Mouse (Mus musculus) embryonic facial prominence, embryonic 12.5 days (tissue): ENCODE measurements around the gene Mtfr1l. TPM values are rescaled to one million over a fixed set of nuclear protein-coding genes. Genes with fewer than 3 reads are reported as not detected.

Experiments used
- ATAC-seq: fragments of 200-750 bp; cut with Nextera tagmentation; 2 replicates; pipeline ENCODE4 v1.8.0; 2017; ENCODE audit not compliant: insufficient number of reproducible peaks, insufficient read depth, low FRiP score, low TSS enrichment
- H3K27ac ChIP-seq: fragments of 300-500 bp; sonication (generic); 2 replicates; pipeline ENCODE4 v1.5.1; 2016; ENCODE audit warnings: mild to moderate bottlenecking
- H3K27me3 ChIP-seq: fragments of 300-500 bp; sonication (generic); 2 replicates; pipeline ENCODE4 v1.6.1; 2016; ENCODE audit warnings: mild to moderate bottlenecking, moderate library complexity
- H3K36me3 ChIP-seq: fragments of 300-500 bp; sonication (generic); 2 replicates; pipeline ENCODE4 v1.6.1; 2016; ENCODE audit warnings: mild to moderate bottlenecking
- H3K4me1 ChIP-seq: fragments of 300-500 bp; sonication (generic); 2 replicates; pipeline ENCODE4 v1.6.1; 2016
- H3K4me2 ChIP-seq: fragments of 300-500 bp; sonication (generic); replicated peaks from 2 replicates; pipeline ENCODE4 v1.6.1; 2016; ENCODE audit warnings: mild to moderate bottlenecking, moderate library complexity
- H3K4me3 ChIP-seq: fragments of 300-500 bp; sonication (generic); 2 replicates; pipeline ENCODE4 v1.5.1; 2016; ENCODE audit warnings: mild to moderate bottlenecking
- H3K9ac ChIP-seq: fragments of 300-500 bp; sonication (generic); 2 replicates; pipeline ENCODE4 v1.6.1; 2016; ENCODE audit warnings: mild to moderate bottlenecking, moderate library complexity
- H3K9me3 ChIP-seq: fragments of 300-500 bp; sonication (generic); 2 replicates; pipeline ENCODE4 v1.6.1; 2016; ENCODE audit warnings: mild to moderate bottlenecking, moderate library complexity
- WGBS: fragments of 180-500 bp; shearing (Covaris S2); methylation state at CpG from one replicate; pipeline ENCODE4 v1.1.7; 2016; 5-methylcytosine and 5-hydroxymethylcytosine counted together
- polyA plus RNA-seq: library from polyadenylated mRNA; unstranded; fragments of >200 nt; fragmentation: Nextera tagmentation; extraction: Ambion mirVana; gene quantifications from 2 replicates; pipeline ENCODE4 v1.2.1, GENCODE M21; 2016

Gene Mtfr1l
- polyA plus RNA-seq, 1 experiment from 2014 or later, result 139 TPM

- H3K27ac ChIP-seq, result no peak overlapping the region
- H3K9ac ChIP-seq, result no peak overlapping the region
- WGBS, result 81% methylated on average over 14 of the region's 14 CpGs
- H3K9me3 ChIP-seq, result no peaks in the 10 kb centered on the region
- H3K4me2 ChIP-seq, result no peak overlapping the region
- 0 out of 2 replicates have a peak, but pooled peaks cover 4% of the 10 kb centered on the region for H3K36me3 ChIP-seq
- H3K27me3 ChIP-seq, result no peaks in the 10 kb centered on the region
- H3K4me1 ChIP-seq, result no peaks in the 10 kb centered on the region
- no peak overlapping the region for H3K4me3 ChIP-seq
- ATAC-seq, result no peak
Observed at GRCm38 (mm10) chr4:134570704-134571451, 35.7 kb upstream of the Mtfr1l start.

- Histone ChIP-seq H3K9ac (no peak overlapping the region), H3K27me3 (no peaks in the 10 kb centered on the region), H3K27ac (no peak overlapping the region), H3K4me2 (no peak overlapping the region), H3K9me3 (peaks cover 7% of the 10 kb centered on the region; the same call in 1 of the 2 replicates), H3K4me1 (no peaks in the 10 kb centered on the region), H3K36me3 (0 out of 2 replicates have a peak, but pooled peaks cover 8% of the 10 kb centered on the region), H3K4me3 (no peak overlapping the region)
- 80% methylated on average over 8 of the region's 8 CpGs for WGBS
- ATAC-seq, result no peak
Observed at GRCm38 (mm10) chr4:134569831-134570230, 34.6 kb upstream of the Mtfr1l start.

- Histone ChIP-seq H3K36me3 (0 out of 2 replicates have a peak, but pooled peaks cover 4% of the 10 kb centered on the region), H3K4me2 (no peak overlapping the region), H3K27ac (no peak overlapping the region), H3K27me3 (no peaks in the 10 kb centered on the region), H3K9ac (no peak overlapping the region), H3K4me1 (no peaks in the 10 kb centered on the region), H3K4me3 (no peak overlapping the region), H3K9me3 (peaks cover 9% of the 10 kb centered on the region; the same call in 1 of the 2 replicates)
- 77% methylated on average over 6 of the region's 6 CpGs for WGBS
- no peak for ATAC-seq
Observed at GRCm38 (mm10) chr4:134569205-134569604, 34.0 kb upstream of the Mtfr1l start.

- no peak overlapping the region for H3K27ac ChIP-seq
- 0 out of 2 replicates have a peak, but pooled peaks cover 4% of the 10 kb centered on the region for H3K36me3 ChIP-seq
- WGBS, result 40% methylated on average over 19 of the region's 19 CpGs
- H3K27me3 ChIP-seq, result no peaks in the 10 kb centered on the region
- no peak overlapping the region for H3K9ac ChIP-seq
- no peak overlapping the region for H3K4me2 ChIP-seq
- H3K4me1 ChIP-seq, result no peaks in the 10 kb centered on the region
- no peak overlapping the region for H3K4me3 ChIP-seq
- no peak for ATAC-seq
- H3K9me3 ChIP-seq, result peaks cover 9% of the 10 kb centered on the region; the same call in 1 of the 2 replicates
Observed at GRCm38 (mm10) chr4:134567377-134568226, 32.4 kb upstream of the Mtfr1l start.

GRCm38 (mm10) chr4:134564093-134564492 is 28.9 kb upstream of the Mtfr1l start:
- no peaks in the 10 kb centered on the region for H3K4me1 ChIP-seq
- no peak for ATAC-seq
- WGBS, result 78% methylated on average over 6 of the region's 6 CpGs

GRCm38 (mm10) chr4:134563624-134564023 is 28.4 kb upstream of the Mtfr1l start:
- H3K27ac ChIP-seq, result no peak overlapping the region
- H3K9ac ChIP-seq, result no peak overlapping the region
- H3K4me3 ChIP-seq, result no peak overlapping the region
- peaks cover 4% of the 10 kb centered on the region; the same call in 1 of the 2 replicates for H3K4me1 ChIP-seq
- 86% methylated on average over 15 of the region's 16 CpGs for WGBS
- H3K4me2 ChIP-seq, result no peak overlapping the region
- H3K9me3 ChIP-seq, result peaks cover 9% of the 10 kb centered on the region; the same call in 1 of the 2 replicates
- 0 out of 2 replicates have a peak, but pooled peaks cover 6% of the 10 kb centered on the region for H3K36me3 ChIP-seq
- ATAC-seq, result no peak
- no peaks in the 10 kb centered on the region for H3K27me3 ChIP-seq

More at GRCm38 (mm10) chr4:134564093-134564492, 28.9 kb upstream of the Mtfr1l start:
- Histone ChIP-seq H3K9me3 (peaks cover 9% of the 10 kb centered on the region; the same call in 1 of the 2 replicates), H3K36me3 (0 out of 2 replicates have a peak, but pooled peaks cover 6% of the 10 kb centered on the region), H3K4me2 (no peak overlapping the region), H3K27ac (no peak overlapping the region), H3K27me3 (no peaks in the 10 kb centered on the region), H3K4me3 (no peak overlapping the region), H3K9ac (no peak overlapping the region)

- Histone ChIP-seq H3K4me1 (peaks cover 13% of the 10 kb centered on the region), H3K4me2 (no peak overlapping the region), H3K9ac (no peak overlapping the region), H3K27ac (no peak overlapping the region), H3K4me3 (no peak overlapping the region), H3K36me3 (0 out of 2 replicates have a peak, but pooled peaks cover 6% of the 10 kb centered on the region), H3K27me3 (no peaks in the 10 kb centered on the region), H3K9me3 (peaks cover 9% of the 10 kb centered on the region; the same call in 1 of the 2 replicates)
- 92% methylated on average over 2 of the region's 2 CpGs for WGBS
- no peak for ATAC-seq
Observed at GRCm38 (mm10) chr4:134562014-134562413, 26.8 kb upstream of the Mtfr1l start.

- WGBS, result 87% methylated on average over 8 of the region's 8 CpGs
- Histone ChIP-seq H3K4me3 (no peak overlapping the region), H3K9me3 (peaks cover 9% of the 10 kb centered on the region; the same call in 1 of the 2 replicates), H3K36me3 (0 out of 2 replicates have a peak, but pooled peaks cover 6% of the 10 kb centered on the region), H3K27me3 (no peaks in the 10 kb centered on the region), H3K4me2 (no peak overlapping the region), H3K9ac (no peak overlapping the region), H3K4me1 (peaks cover 13% of the 10 kb centered on the region), H3K27ac (no peak overlapping the region)
- ATAC-seq, result no peak
Observed at GRCm38 (mm10) chr4:134560699-134561098, 25.5 kb upstream of the Mtfr1l start.

GRCm38 (mm10) chr4:134559154-134559553 is 24.0 kb upstream of the Mtfr1l start:
- WGBS, result 77% methylated on average over 7 of the region's 7 CpGs
- Histone ChIP-seq H3K27ac (0 out of 2 replicates have a peak overlapping the region, but pooled peaks have one; percentile 41), H3K4me1 (peaks cover 13% of the 10 kb centered on the region)

GRCm38 (mm10) chr4:134558570-134559113 is 23.5 kb upstream of the Mtfr1l start:
- Histone ChIP-seq H3K27ac (peak overlapping the region; percentile 41; the same call in 1 of the 2 replicates), H3K4me3 (no peak overlapping the region), H3K36me3 (0 out of 2 replicates have a peak, but pooled peaks cover 2% of the 10 kb centered on the region), H3K9me3 (no peaks in the 10 kb centered on the region), H3K27me3 (no peaks in the 10 kb centered on the region), H3K9ac (no peak overlapping the region), H3K4me1 (peaks cover 13% of the 10 kb centered on the region), H3K4me2 (no peak overlapping the region)
- 34% methylated on average over 9 of the region's 9 CpGs for WGBS
- ATAC-seq, result no peak

More at GRCm38 (mm10) chr4:134559154-134559553, 24.0 kb upstream of the Mtfr1l start:
- no peaks in the 10 kb centered on the region for H3K27me3 ChIP-seq
- no peak overlapping the region for H3K4me2 ChIP-seq
- no peak overlapping the region for H3K9ac ChIP-seq
- H3K9me3 ChIP-seq, result no peaks in the 10 kb centered on the region
- no peak overlapping the region for H3K4me3 ChIP-seq
- H3K36me3 ChIP-seq, result 0 out of 2 replicates have a peak, but pooled peaks cover 2% of the 10 kb centered on the region
- ATAC-seq, result no peak

- peak overlapping the region; percentile 54; the same call in 1 of the 2 replicates for H3K27ac ChIP-seq
- no peak overlapping the region for H3K9ac ChIP-seq
- H3K9me3 ChIP-seq, result no peaks in the 10 kb centered on the region
- ATAC-seq, result no peak
- WGBS, result 17% methylated on average over 16 of the region's 16 CpGs
- H3K4me1 ChIP-seq, result peaks cover 13% of the 10 kb centered on the region
- H3K4me3 ChIP-seq, result no peak overlapping the region
- 0 out of 2 replicates have a peak, but pooled peaks cover 2% of the 10 kb centered on the region for H3K36me3 ChIP-seq
- H3K27me3 ChIP-seq, result no peaks in the 10 kb centered on the region
- H3K4me2 ChIP-seq, result no peak overlapping the region
Observed at GRCm38 (mm10) chr4:134557626-134558249, 22.6 kb upstream of the Mtfr1l start.
